Mouse (Mus musculus): ENCODE data around the gene Trpm5.
A peak's percentile ranks its signal among the peaks of the same experiment; 100 is the strongest.

Gene Trpm5

GRCm38 (mm10) chr7:143059202-143059870, 35.1 kb downstream of the Trpm5 start:
- no peak for DNase-seq (ENCODE audit: low spot score in 2 of 2)

GRCm38 (mm10) chr7:143058221-143058697, 36.2 kb downstream of the Trpm5 start:
- no peak for DNase-seq (ENCODE audit: low spot score in 2 of 2)

DNA sequence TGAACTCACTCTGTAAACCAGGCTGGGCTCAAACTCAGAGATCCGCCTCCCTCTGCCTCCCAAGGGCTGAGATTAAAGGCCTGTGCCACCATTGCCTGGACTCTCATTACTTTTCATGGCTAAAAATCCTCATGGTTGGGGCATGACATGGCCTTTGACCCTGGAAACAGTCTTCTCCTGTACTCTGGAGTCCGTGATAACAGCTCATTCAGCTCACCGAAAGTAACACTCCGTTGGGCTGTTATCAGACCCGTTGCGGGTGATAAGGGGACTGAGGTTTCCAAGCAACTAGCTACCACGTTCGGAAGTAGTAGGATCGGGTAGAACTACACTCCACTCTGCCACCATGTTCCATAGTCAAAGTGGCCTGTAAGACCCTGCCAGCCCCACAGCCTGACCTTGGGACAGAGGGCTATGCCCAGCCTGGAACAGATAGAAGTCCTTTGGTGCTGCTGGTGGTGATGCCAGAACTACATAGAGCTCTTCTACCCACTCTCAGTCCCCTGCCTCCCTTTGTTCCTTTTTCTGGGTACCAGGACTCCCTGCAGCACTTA, 36.7 kb downstream of the Trpm5 start:
- DNase-seq (ENCODE audit: low spot score in 2 of 2): no peak

DNA sequence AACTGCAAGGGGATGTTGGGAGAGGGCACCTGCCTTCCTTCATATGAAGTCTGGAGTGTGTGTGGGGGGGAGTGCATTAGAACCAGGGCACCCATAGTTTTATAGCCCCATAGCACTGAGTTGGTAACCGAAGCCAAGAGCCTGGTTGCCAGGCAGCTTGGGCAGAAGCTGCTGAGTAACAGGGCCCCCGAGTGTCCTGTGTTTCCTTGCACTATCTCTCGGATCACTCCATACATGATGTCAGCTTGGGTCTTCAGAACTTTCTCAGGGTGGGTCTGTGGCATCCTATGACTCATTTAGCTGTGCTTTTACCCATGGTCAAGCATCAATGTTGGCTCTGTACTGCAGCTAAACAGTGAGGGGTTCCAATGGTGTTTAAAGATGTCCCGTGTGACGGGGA, 37.4 kb downstream of the Trpm5 start:
- no peak for DNase-seq (ENCODE audit: low spot score in 2 of 2)

- DNase-seq (ENCODE audit: low spot score in 2 of 2): no peak
Measured at GRCm38 (mm10) chr7:143055499-143056186, 38.8 kb downstream of the Trpm5 start.

- DNase-seq (ENCODE audit: low spot score in 2 of 2): no peak
Measured at GRCm38 (mm10) chr7:143055001-143055400, 39.4 kb downstream of the Trpm5 start.

- DNase-seq (ENCODE audit: low spot score in 2 of 2): no peak
Measured at GRCm38 (mm10) chr7:143054612-143054965, 39.9 kb downstream of the Trpm5 start.

GRCm38 (mm10) chr7:143053961-143054611, 40.4 kb downstream of the Trpm5 start:
- no peak for DNase-seq (ENCODE audit: low spot score in 2 of 2)

- DNase-seq (ENCODE audit: low spot score in 2 of 2): no peak
Measured at GRCm38 (mm10) chr7:143053008-143053899, 41.2 kb downstream of the Trpm5 start.

DNA sequence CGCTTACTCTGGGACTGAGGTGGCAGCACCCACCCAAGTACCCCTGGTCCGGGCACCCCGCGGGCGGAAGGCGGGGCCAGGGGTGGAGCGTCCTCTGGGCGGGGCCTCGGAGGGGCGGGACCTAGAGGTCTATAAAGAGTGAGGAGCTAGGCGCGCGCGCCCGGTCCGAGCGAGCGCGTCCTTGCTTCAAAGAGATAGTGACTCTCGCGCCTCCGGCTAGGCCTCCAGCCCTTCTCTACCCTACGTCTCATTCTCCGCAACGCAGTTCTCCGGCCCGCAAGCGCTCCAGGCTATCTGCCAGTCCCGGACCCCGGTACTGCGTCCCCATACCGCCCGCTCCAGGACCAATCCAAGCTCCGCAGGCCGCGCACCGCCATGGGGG, 41.8 kb downstream of the Trpm5 start, which contains the start of gene Cd81:
Cd81 (plus strand) TSS at position 114 of the 382 bp plus-strand sequence.
- DNase-seq (ENCODE audit: low spot score in 2 of 2): peak; percentile 73 to 74

DNA sequence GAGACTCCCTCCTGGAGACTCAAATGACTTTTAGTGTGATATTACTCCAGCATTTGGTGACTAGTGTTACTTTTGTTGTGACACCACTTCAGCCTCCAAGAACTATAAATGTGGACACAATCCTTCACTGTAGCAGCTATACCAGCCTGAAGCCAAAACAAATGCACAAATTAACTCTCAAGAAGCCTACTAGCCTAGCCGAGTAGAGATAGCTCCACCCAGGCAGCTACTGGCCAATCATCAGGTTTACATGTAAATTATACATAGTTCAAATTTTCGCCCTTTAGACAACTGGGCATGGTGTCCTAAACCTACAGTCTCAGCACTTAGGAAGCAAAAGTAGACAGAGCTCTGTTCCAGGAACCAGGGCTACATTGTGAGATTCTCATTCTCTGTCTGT, 43.1 kb downstream of the Trpm5 start:
- no peak for DNase-seq (ENCODE audit: low spot score in 2 of 2)

- DNase-seq (ENCODE audit: low spot score in 2 of 2): no peak
Measured at GRCm38 (mm10) chr7:143049841-143050816, 44.3 kb downstream of the Trpm5 start.

- no peak for DNase-seq (ENCODE audit: low spot score in 2 of 2)
Measured at GRCm38 (mm10) chr7:143049331-143049730, 45.1 kb downstream of the Trpm5 start.

GRCm38 (mm10) chr7:143046358-143046757, 48.1 kb downstream of the Trpm5 start:
- DNase-seq (ENCODE audit: low spot score in 2 of 2): no peak

GRCm38 (mm10) chr7:143044826-143045206, 49.6 kb downstream of the Trpm5 start:
- no peak for DNase-seq (ENCODE audit: low spot score in 2 of 2)

GRCm38 (mm10) chr7:143044049-143044825, 50.2 kb downstream of the Trpm5 start:
- DNase-seq (ENCODE audit: low spot score in 2 of 2): no peak

DNA sequence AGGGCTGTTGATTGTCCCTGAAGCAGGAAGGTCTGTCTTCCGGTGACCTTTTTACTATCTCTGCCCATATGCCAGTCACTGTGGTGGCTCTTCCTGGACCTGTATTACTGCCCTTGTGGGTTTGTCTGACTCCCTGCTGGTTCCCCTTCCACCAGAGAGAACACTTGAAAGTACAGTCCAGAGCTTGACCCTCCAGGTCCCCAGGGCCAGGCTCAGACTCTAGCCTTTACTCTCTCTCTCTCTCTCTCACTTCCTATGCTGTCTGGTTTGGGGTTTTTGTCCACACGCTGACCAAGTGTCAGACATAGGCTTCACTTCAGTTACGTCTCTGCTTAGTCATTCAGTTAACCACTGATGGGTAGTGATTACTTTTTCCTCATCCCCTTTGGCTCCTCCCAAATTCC, 51.5 kb downstream of the Trpm5 start:
- DNase-seq (ENCODE audit: low spot score in 2 of 2): no peak

DNA sequence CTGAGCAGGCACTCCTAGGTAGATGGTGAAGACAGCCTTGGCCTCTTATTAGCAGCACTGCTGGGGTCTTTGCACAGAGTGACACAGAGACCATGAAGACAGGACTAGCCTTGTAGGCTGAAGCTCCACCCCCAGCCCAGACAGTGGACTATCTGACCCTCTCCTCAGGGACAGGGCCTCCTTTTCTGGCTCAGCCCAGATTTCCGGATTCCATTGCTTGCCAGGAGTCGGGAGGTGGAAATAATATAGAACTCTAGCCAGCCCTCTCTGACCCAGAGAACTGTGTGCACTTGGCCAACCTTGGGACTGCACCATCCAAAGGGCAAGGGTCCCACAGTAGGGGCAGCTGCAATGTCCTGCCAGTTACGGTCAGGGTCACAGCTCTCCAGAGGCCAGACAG, 52.4 kb downstream of the Trpm5 start:
- no peak for DNase-seq (ENCODE audit: low spot score in 2 of 2)

- no peak for DNase-seq (ENCODE audit: low spot score in 2 of 2)
Measured at GRCm38 (mm10) chr7:143041138-143041822, 53.2 kb downstream of the Trpm5 start.

Data from frontal cortex, postnatal 25 days (tissue).